ENCODE assay signal across 8 mouse cellular contexts in genomic region chr15:5186293-5186675, GRCm38 (mm10). TPM values are rescaled to one million over a fixed set of nuclear protein-coding genes. Genes with fewer than 3 reads are reported as not detected.
DNase-seq lines count a peak whose midpoint lies in the region; ATAC-seq and TF ChIP-seq lines count a peak whose summit lies in the region.

No protein-coding gene starts in this region.

- no peak for ATAC-seq in liver, embryonic 11.5 days (replicated peaks; ENCODE audit: low FRiP score)

- H3K36me3 ChIP-seq in thymus, adult 2 months (ENCODE audit: control insufficient read depth, insufficient read depth, low read length) = 0 out of 2 replicates have a peak, but pooled peaks cover 3% of the 10 kb centered on the region
- no peaks in the 10 kb centered on the region for H3K36me3 ChIP-seq in liver, embryonic 11.5 days (ENCODE audit: control insufficient read depth, insufficient read depth, low read length)

- peak overlapping the region; percentile 95 for H3K27ac ChIP-seq in gastrocnemius, adult 2 months
- peak overlapping the region; percentile 16 for H3K27ac ChIP-seq in thymus, adult 2 months (ENCODE audit: control insufficient read depth, insufficient read depth, low read length)
- H3K27ac ChIP-seq in liver, embryonic 11.5 days (ENCODE audit: low read depth, low read length) = no peak overlapping the region

- TF ChIP-seq POLR2A in thymus, adult 2 months (IDR thresholded peaks at IDR 0.05; ENCODE audit: control insufficient read depth, extremely low read depth, insufficient read depth, low read length, poor library complexity) = no peak

- no peak for DNase-seq in gastrocnemius, adult 2 months
- DNase-seq in gastrocnemius, adult 18-20 months (ENCODE audit: low spot score) = no peak
- DNase-seq in thymus, adult 2 months = no peak
- DNase-seq in thymus, postnatal 25 days = no peak
- no peak for DNase-seq in liver, embryonic 11.5 days (ENCODE audit: low spot score)
- DNase-seq in right cerebral cortex, postnatal 36 days (ENCODE audit: low spot score in 2 of 2) = no peak
- DNase-seq in spleen, postnatal 14 days (ENCODE audit: low spot score in 2 of 2) = no peak
- DNase-seq in spleen, adult 18-20 months = no peak

- H3K9ac ChIP-seq in liver, embryonic 11.5 days (ENCODE audit: low read depth, low read length) = peak overlapping the region; percentile 77

- TF ChIP-seq CTCF in gastrocnemius, adult 2 months (IDR thresholded peaks at IDR 0.05) = no peak
- no peak for TF ChIP-seq CTCF in thymus, adult 2 months (IDR thresholded peaks at IDR 0.05; ENCODE audit: borderline replicate concordance, control insufficient read depth, extremely low read depth, insufficient read depth, low read length, poor library complexity)

- peaks cover 7% of the 10 kb centered on the region for H3K4me1 ChIP-seq in thymus, adult 2 months (replicated peaks; ENCODE audit: control insufficient read depth, insufficient read depth, low read length)
- H3K4me1 ChIP-seq in liver, embryonic 11.5 days (replicated peaks; ENCODE audit: control insufficient read depth, insufficient read depth, low read length) = peaks cover 11% of the 10 kb centered on the region; the same call in 1 of the 2 replicates

- intact Hi-C loops in gastrocnemius, adult 2 months (cut with DNase I) = no loop called here

- no peaks in the 10 kb centered on the region for H3K27me3 ChIP-seq in thymus, adult 2 months (ENCODE audit: control insufficient read depth, insufficient read depth, low read length)
- H3K27me3 ChIP-seq in liver, embryonic 11.5 days (replicated peaks; ENCODE audit: control insufficient read depth, insufficient read depth, low read length) = no peaks in the 10 kb centered on the region

- no peaks in the 10 kb centered on the region for H3K9me3 ChIP-seq in liver, embryonic 11.5 days (ENCODE audit: control insufficient read depth, low read length)

- WGBS in thymus, adult 2 months = 27% methylated on average over 10 of the region's 10 CpGs
- WGBS in liver, embryonic 11.5 days = 38% methylated on average over 10 of the region's 10 CpGs

- peak overlapping the region; percentile 93 for H3K4me3 ChIP-seq in gastrocnemius, adult 2 months
- peak overlapping the region; percentile 97 for H3K4me3 ChIP-seq in thymus, adult 2 months (ENCODE audit: control insufficient read depth, insufficient read depth, low read length)
- H3K4me3 ChIP-seq in liver, embryonic 11.5 days (ENCODE audit: low read depth, low read length) = peak overlapping the region; percentile 93

- peak overlapping the region; percentile 80 for H3K4me2 ChIP-seq in liver, embryonic 11.5 days

RNA-seq across cellular contexts. Expression of gene Ttc33, which starts 1.0 kb away (rescaled TPM):
- total RNA-seq in gastrocnemius, adult 2 months (2021) = 10 to 100 TPM; 61.6 to 67.4 TPM
- total RNA-seq in gastrocnemius, adult 18-20 months (2021) = 10 to 100 TPM; 69.0 to 74.1 TPM
- polyA plus RNA-seq in thymus, adult 2 months (2012; rRNA removed) = 3.8 and 4.9 TPM in 2 replicates
- polyA plus RNA-seq in liver, embryonic 11.5 days (2014; fragmentation: Nextera tagmentation; extraction: Ambion mirVana) = 29.2 and 32.3 TPM in 2 replicates

RNA-seq across cellular contexts. Expression of gene Prkaa1, which starts 42.6 kb away (rescaled TPM):
- 10 to 100 TPM; 10.0 to 12.7 TPM for total RNA-seq in gastrocnemius, adult 2 months (2021)
- 10 to 100 TPM; 10.2 to 10.8 TPM for total RNA-seq in gastrocnemius, adult 18-20 months (2021)
- 3.9 and 4.7 TPM in 2 replicates for polyA plus RNA-seq in thymus, adult 2 months (2012; rRNA removed)
- polyA plus RNA-seq in liver, embryonic 11.5 days (2014; fragmentation: Nextera tagmentation; extraction: Ambion mirVana) = 36.2 and 39.3 TPM in 2 replicates

RNA-seq across cellular contexts. Expression of gene Ptger4, which starts 57.7 kb away (rescaled TPM):
- 1 to 10 TPM; 1.2 to 1.9 TPM for total RNA-seq in gastrocnemius, adult 2 months (2021)
- under 1 TPM; 0.46 to 0.66 TPM for total RNA-seq in gastrocnemius, adult 18-20 months (2021)
- polyA plus RNA-seq in thymus, adult 2 months (2012; rRNA removed) = 61.0 and 63.0 TPM in 2 replicates
- 5.1 and 5.8 TPM in 2 replicates for polyA plus RNA-seq in liver, embryonic 11.5 days (2014; fragmentation: Nextera tagmentation; extraction: Ambion mirVana)
